Mouse (Mus musculus) myocyte (in vitro differentiated cells): ENCODE results near the gene Agap1.

Experiments
- MAX ChIP-seq: IDR thresholded peaks from one replicate; pipeline ENCODE4 v1.6.1; 2011; ENCODE audit warnings: low read depth, mild to moderate bottlenecking, control low read depth
- MYOG ChIP-seq, 3 experiments: IDR thresholded peaks; one replicate each; pipeline ENCODE4 v1.6.1; 2011; ENCODE audit warnings: control low read depth in 2 of 3, low read depth in 2 of 3, mild to moderate bottlenecking in 2 of 3; ENCODE audit not compliant: insufficient read length in 2 of 3, control insufficient read depth in 1 of 3, insufficient read depth in 1 of 3
- POLR2A ChIP-seq: IDR thresholded peaks from one replicate; pipeline ENCODE4 v1.6.1; 2011; ENCODE audit warnings: low read depth, mild to moderate bottlenecking, control low read depth, moderate library complexity; ENCODE audit not compliant: insufficient read length
- USF1 ChIP-seq: IDR thresholded peaks from one replicate; pipeline ENCODE4 v1.6.1; 2011; ENCODE audit warnings: low read depth, mild to moderate bottlenecking, control low read depth, moderate library complexity

- no peak for TF ChIP-seq USF1
- no peak for TF ChIP-seq POLR2A
- no peak for TF ChIP-seq MAX
- no peak for TF ChIP-seq MYOG (IDR thresholded peaks at IDR 0.05; ENCODE audit: control insufficient read depth in 1 of 3, insufficient read depth in 1 of 3, insufficient read length in 2 of 3, low read depth in 2 of 3)
Measured at GRCm38 (mm10) chr1:89845487-89845886, 390.9 kb downstream of the Agap1 start.
